Mouse (Mus musculus) stomach, embryonic 14.5 days (tissue): ENCODE data around the gene Acaa1b. TPM values are rescaled to one million over a fixed set of nuclear protein-coding genes. Genes with fewer than 3 reads are reported as not detected.

Source experiments
- ATAC-seq: fragments of 200-750 bp; cut with Nextera tagmentation; 2 replicates; pipeline ENCODE4 v1.8.0; 2017; ENCODE audit warnings: low read depth, moderate TSS enrichment; ENCODE audit not compliant: insufficient number of reproducible peaks, insufficient read depth, low FRiP score
- H3K27ac ChIP-seq: fragments of 300-500 bp; sonication (generic); 2 replicates; pipeline ENCODE4 v1.5.1; 2014; ENCODE audit warnings: mild to moderate bottlenecking, low read length, moderate library complexity, mixed read lengths
- H3K27me3 ChIP-seq: fragments of 300-500 bp; sonication (generic); 2 replicates; pipeline ENCODE4 v1.6.1; 2014; ENCODE audit warnings: low read length, control low read depth, mixed read lengths; ENCODE audit not compliant: control insufficient read depth, insufficient read depth
- H3K36me3 ChIP-seq: fragments of 300-500 bp; sonication (generic); 2 replicates; pipeline ENCODE4 v1.6.1; 2014; ENCODE audit warnings: mild to moderate bottlenecking, control low read depth, low read length, moderate library complexity, mixed read lengths; ENCODE audit not compliant: control insufficient read depth, insufficient read depth
- H3K4me1 ChIP-seq: fragments of 300-500 bp; sonication (generic); 2 replicates; pipeline ENCODE4 v1.6.1; 2014; ENCODE audit warnings: low read length, control low read depth, mixed read lengths; ENCODE audit not compliant: control insufficient read depth, insufficient read depth
- H3K4me2 ChIP-seq: fragments of 300-500 bp; sonication (generic); replicated peaks from 2 replicates; pipeline ENCODE4 v1.6.1; 2014; ENCODE audit warnings: low read depth, low read length, control low read depth
- H3K4me3 ChIP-seq: fragments of 300-500 bp; sonication (generic); 2 replicates; pipeline ENCODE4 v1.5.1; 2014; ENCODE audit warnings: low read depth, low read length, control low read depth
- H3K9ac ChIP-seq: fragments of 300-500 bp; sonication (generic); replicated peaks from 2 replicates; pipeline ENCODE4 v1.6.1; 2014; ENCODE audit warnings: low read depth, mild to moderate bottlenecking, control low read depth, low read length, moderate library complexity, mixed read lengths
- H3K9me3 ChIP-seq: fragments of 300-500 bp; sonication (generic); 2 replicates; pipeline ENCODE4 v1.6.1; 2016; ENCODE audit warnings: low read depth, low read length, control low read depth; ENCODE audit not compliant: control insufficient read depth
- WGBS: fragments of 180-500 bp; shearing (Covaris S2); extraction: QIAGEN DNeasy Blood & Tissue Kit; methylation state at CpG from one replicate; pipeline ENCODE4 v1.1.7; 2014; 5-methylcytosine and 5-hydroxymethylcytosine counted together
- polyA plus RNA-seq: library from polyadenylated mRNA; unstranded; fragments of >200 nt; fragmentation: Nextera tagmentation; extraction: Ambion mirVana; gene quantifications from 2 replicates; pipeline ENCODE4 v1.2.1, GENCODE M21; 2014

Gene Acaa1b
- polyA plus RNA-seq, 1 experiment from 2014 or later: 0.91 TPM

GRCm38 (mm10) chr9:119149601-119150000 lies 7.3 kb downstream of the Acaa1b start:
- Histone ChIP-seq H3K36me3 (no peaks in the 10 kb centered on the region), H3K9me3 (no peaks in the 10 kb centered on the region), H3K27me3 (no peaks in the 10 kb centered on the region), H3K4me2 (no peak overlapping the region), H3K4me1 (no peaks in the 10 kb centered on the region), H3K4me3 (no peak overlapping the region), H3K9ac (no peak overlapping the region), H3K27ac (no peak overlapping the region)
- no peak; the same call in 1 of the 2 replicates for ATAC-seq
- WGBS: 24% methylated on average over 5 of the region's 5 CpGs

- H3K36me3 ChIP-seq: no peaks in the 10 kb centered on the region
- H3K4me2 ChIP-seq: no peak overlapping the region
- ATAC-seq: no peak
- WGBS: 66% methylated on average over 13 of the region's 13 CpGs
- H3K27ac ChIP-seq: no peak overlapping the region
- no peaks in the 10 kb centered on the region for H3K9me3 ChIP-seq
- H3K27me3 ChIP-seq: no peaks in the 10 kb centered on the region
- H3K9ac ChIP-seq: no peak overlapping the region
- H3K4me3 ChIP-seq: no peak overlapping the region
- H3K4me1 ChIP-seq: no peaks in the 10 kb centered on the region
Measured at GRCm38 (mm10) chr9:119146098-119146770, 10.7 kb downstream of the Acaa1b start.

GRCm38 (mm10) chr9:119145638-119146037 lies 11.3 kb downstream of the Acaa1b start:
- H3K27me3 ChIP-seq: no peaks in the 10 kb centered on the region
- no peak for ATAC-seq
- H3K4me1 ChIP-seq: no peaks in the 10 kb centered on the region
- 67% methylated on average over 6 of the region's 6 CpGs for WGBS
- H3K27ac ChIP-seq: no peak overlapping the region
- no peaks in the 10 kb centered on the region for H3K9me3 ChIP-seq
- no peak overlapping the region for H3K4me2 ChIP-seq
- no peak overlapping the region for H3K9ac ChIP-seq
- no peaks in the 10 kb centered on the region for H3K36me3 ChIP-seq
- no peak overlapping the region for H3K4me3 ChIP-seq

GRCm38 (mm10) chr9:119145137-119145536 lies 11.8 kb downstream of the Acaa1b start:
- no peak overlapping the region for H3K9ac ChIP-seq
- WGBS: 58% methylated on average over 10 of the region's 10 CpGs
- no peaks in the 10 kb centered on the region for H3K36me3 ChIP-seq
- H3K4me3 ChIP-seq: no peak overlapping the region
- H3K27ac ChIP-seq: no peak overlapping the region
- H3K9me3 ChIP-seq: no peaks in the 10 kb centered on the region
- no peak overlapping the region for H3K4me2 ChIP-seq
- H3K4me1 ChIP-seq: no peaks in the 10 kb centered on the region
- ATAC-seq: no peak
- no peaks in the 10 kb centered on the region for H3K27me3 ChIP-seq

- Histone ChIP-seq H3K27me3 (no peaks in the 10 kb centered on the region), H3K4me2 (no peak overlapping the region), H3K9ac (no peak overlapping the region), H3K36me3 (no peaks in the 10 kb centered on the region), H3K4me3 (no peak overlapping the region), H3K27ac (no peak overlapping the region), H3K4me1 (no peaks in the 10 kb centered on the region), H3K9me3 (no peaks in the 10 kb centered on the region)
- 79% methylated on average over 8 of the region's 8 CpGs for whole genome bisulfite sequencing
- no peak for ATAC-seq
Measured at GRCm38 (mm10) chr9:119144696-119145095, 12.2 kb downstream of the Acaa1b start.

- Histone ChIP-seq H3K36me3 (no peaks in the 10 kb centered on the region), H3K4me3 (no peak overlapping the region), H3K4me1 (no peaks in the 10 kb centered on the region), H3K27ac (no peak overlapping the region), H3K9ac (no peak overlapping the region), H3K4me2 (no peak overlapping the region), H3K9me3 (no peaks in the 10 kb centered on the region), H3K27me3 (no peaks in the 10 kb centered on the region)
- 69% methylated on average over 9 of the region's 9 CpGs for WGBS
- no peak for ATAC-seq
Measured at GRCm38 (mm10) chr9:119143372-119143771, 13.5 kb downstream of the Acaa1b start.

- Histone ChIP-seq H3K27me3 (no peaks in the 10 kb centered on the region), H3K4me3 (no peak overlapping the region), H3K4me2 (no peak overlapping the region), H3K4me1 (no peaks in the 10 kb centered on the region), H3K9ac (no peak overlapping the region), H3K36me3 (no peaks in the 10 kb centered on the region), H3K9me3 (no peaks in the 10 kb centered on the region), H3K27ac (no peak overlapping the region)
- no peak for ATAC-seq
- 73% methylated on average over 5 of the region's 5 CpGs for WGBS
Measured at GRCm38 (mm10) chr9:119142066-119142465, 14.8 kb downstream of the Acaa1b start.

- no peak overlapping the region for H3K4me3 ChIP-seq
- H3K4me2 ChIP-seq: no peak overlapping the region
- no peaks in the 10 kb centered on the region for H3K9me3 ChIP-seq
- no peaks in the 10 kb centered on the region for H3K27me3 ChIP-seq
- H3K36me3 ChIP-seq: no peaks in the 10 kb centered on the region
- no peak overlapping the region for H3K27ac ChIP-seq
- WGBS: 76% methylated on average over 2 of the region's 2 CpGs
- H3K4me1 ChIP-seq: no peaks in the 10 kb centered on the region
- no peak for ATAC-seq
- no peak overlapping the region for H3K9ac ChIP-seq
Measured at GRCm38 (mm10) chr9:119138836-119139235, 18.1 kb downstream of the Acaa1b start.

- H3K9ac ChIP-seq: no peak overlapping the region
- H3K4me1 ChIP-seq: no peaks in the 10 kb centered on the region
- no peaks in the 10 kb centered on the region for H3K36me3 ChIP-seq
- H3K4me3 ChIP-seq: no peak overlapping the region
- H3K4me2 ChIP-seq: no peak overlapping the region
- H3K9me3 ChIP-seq: no peaks in the 10 kb centered on the region
- no peak for ATAC-seq
- 28% methylated on average over 5 of the region's 5 CpGs for WGBS
- H3K27ac ChIP-seq: no peak overlapping the region
- H3K27me3 ChIP-seq: no peaks in the 10 kb centered on the region
Measured at GRCm38 (mm10) chr9:119130692-119131091, 26.2 kb downstream of the Acaa1b start.
